Mouse (Mus musculus) v-Abl transformed pro-B cells (cell line): ENCODE measurements around the gene Speg.

Experiments used
- in situ Hi-C, 2 experiments: fragments of 400-800 bp; cut with MboI; formaldehyde crosslinking; loops; one replicate each; pipeline ENCODE4 v1.15.1; 2025; ENCODE audit not compliant: unreplicated experiment in 2 of 2

Gene Speg

GRCm38 (mm10) chr1:75387929-75388897, 13.1 kb downstream of the Speg start:
- in situ Hi-C loops: no loop called here

GRCm38 (mm10) chr1:75388898-75389515, 13.9 kb downstream of the Speg start:
- in situ Hi-C loops: no loop called here

GRCm38 (mm10) chr1:75393139-75393538, 18.0 kb downstream of the Speg start:
- in situ Hi-C loops: no loop called here

- in situ Hi-C loops: no loop called here
Observed at GRCm38 (mm10) chr1:75393846-75394245, 18.7 kb downstream of the Speg start.

GRCm38 (mm10) chr1:75398761-75399402, 23.8 kb downstream of the Speg start:
- in situ Hi-C loops: no loop called here

GRCm38 (mm10) chr1:75399755-75400492, 24.8 kb downstream of the Speg start:
- in situ Hi-C loops: loop anchor here in 1 of 2 experiments (5.0 kb wide), 1 partner anchor 62 kb away; no protein-coding TSS in a partner anchor

- in situ Hi-C loops: loop anchor here in 1 of 2 experiments (5.0 kb wide), 1 partner anchor 62 kb away; no protein-coding TSS in a partner anchor
Observed at GRCm38 (mm10) chr1:75400493-75401115, 25.5 kb downstream of the Speg start.

- in situ Hi-C loops: no loop called here
Observed at GRCm38 (mm10) chr1:75405547-75405946, 30.4 kb downstream of the Speg start.

GRCm38 (mm10) chr1:75406173-75406572, 31.1 kb downstream of the Speg start:
- in situ Hi-C loops: no loop called here

GRCm38 (mm10) chr1:75407056-75407455, 32.0 kb downstream of the Speg start:
- in situ Hi-C loops: no loop called here

GRCm38 (mm10) chr1:75408210-75408609, 33.1 kb downstream of the Speg start:
- in situ Hi-C loops: no loop called here

- in situ Hi-C loops: no loop called here
Observed at GRCm38 (mm10) chr1:75409950-75410349, 34.9 kb downstream of the Speg start.

- in situ Hi-C loops: no loop called here
Observed at GRCm38 (mm10) chr1:75412196-75412595, 37.1 kb downstream of the Speg start.

- in situ Hi-C loops: no loop called here
Observed at GRCm38 (mm10) chr1:75413749-75414148, 38.7 kb downstream of the Speg start.

- in situ Hi-C loops: no loop called here
Observed at GRCm38 (mm10) chr1:75421794-75422193, 46.7 kb downstream of the Speg start.

GRCm38 (mm10) chr1:75422216-75422822, 47.2 kb downstream of the Speg start:
- in situ Hi-C loops: no loop called here

GRCm38 (mm10) chr1:75422823-75423471, 47.9 kb downstream of the Speg start:
- in situ Hi-C loops: no loop called here

- in situ Hi-C loops: no loop called here
Observed at GRCm38 (mm10) chr1:75423780-75424390, 48.8 kb downstream of the Speg start.
